Mouse (Mus musculus) E14TG2a.4 (cell line): ENCODE measurements around the gene Gm20388.
A peak's percentile ranks its signal among the peaks of the same experiment; 100 is the strongest.
"Not testable (repeated sequence)": the region's sequence is repeated elsewhere in the genome, so short reads cannot be mapped to it uniquely, and the experiment has no call there.

Experiments
- H3K27me3 ChIP-seq: 2 replicates; pipeline ENCODE4 v1.6.1; 2014; ENCODE audit warnings: low read length, control low read depth; ENCODE audit not compliant: insufficient read depth
- H3K36me3 ChIP-seq: 2 replicates; pipeline ENCODE4 v1.6.1; 2014; ENCODE audit warnings: low read length, control low read depth; ENCODE audit not compliant: insufficient read depth
- H3K4me1 ChIP-seq: replicated peaks from 2 replicates; pipeline ENCODE4 v1.6.1; 2014; ENCODE audit warnings: low read depth, low read length, control low read depth
- H3K4me3 ChIP-seq: replicated peaks from 2 replicates; pipeline ENCODE4 v1.5.1; 2014; ENCODE audit warnings: mild to moderate bottlenecking, low read length
- H3K9me3 ChIP-seq: 2 replicates; pipeline ENCODE4 v1.6.1; 2014; ENCODE audit warnings: low read length, control low read depth
- CTCF ChIP-seq: conservative IDR thresholded peaks from 2 replicates; pipeline ENCODE4 v1.5.1; 2014; ENCODE audit warnings: low read length
- NANOG ChIP-seq: IDR thresholded peaks from 2 replicates; pipeline ENCODE4 v1.6.1; 2014; ENCODE audit warnings: borderline replicate concordance, low read length, mixed read lengths
- POU5F1 ChIP-seq: IDR thresholded peaks from 2 replicates; pipeline ENCODE4 v1.6.1; 2014; ENCODE audit warnings: low read length, borderline replicate concordance

Gm20388 gene

DNA sequence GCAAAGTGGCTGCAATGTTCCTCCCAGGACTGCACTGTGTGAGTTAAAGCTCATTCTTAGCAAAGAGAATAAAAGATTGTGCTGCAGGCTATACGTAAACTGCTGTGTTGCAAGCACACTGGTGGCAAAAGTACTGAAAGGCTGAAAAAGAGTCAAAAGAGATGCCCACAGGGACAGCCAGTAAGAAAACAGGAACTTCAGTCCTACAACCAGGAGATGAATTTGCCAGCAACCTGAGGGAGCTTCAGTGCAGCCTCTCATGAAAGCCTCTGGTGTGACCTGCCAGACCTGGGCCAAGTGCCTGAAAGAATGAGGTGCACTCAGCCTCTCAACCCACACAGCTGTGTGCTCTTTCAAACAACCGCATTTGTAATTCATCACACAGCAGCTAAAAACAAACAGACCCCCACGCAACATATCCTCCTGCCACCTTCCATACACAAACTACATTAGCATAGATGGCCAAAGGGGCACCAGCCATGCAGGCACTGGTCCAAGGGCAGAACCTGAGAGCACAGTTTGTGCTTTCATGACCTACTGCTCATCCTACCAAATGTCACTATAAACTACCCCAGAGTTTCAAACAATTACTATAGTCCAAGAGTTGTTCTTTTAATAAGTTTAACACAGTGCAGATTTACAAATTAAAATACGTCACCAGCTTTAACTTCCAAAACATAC is 3108.0 kb downstream of the Gm20388 start:
- no peak overlapping the region for H3K4me3 ChIP-seq
- H3K27me3 ChIP-seq = no peaks in the 10 kb centered on the region
- peaks cover 89% of the 10 kb centered on the region for H3K4me1 ChIP-seq
- peaks cover 55% of the 10 kb centered on the region for H3K36me3 ChIP-seq
- H3K9me3 ChIP-seq = no peaks in the 10 kb centered on the region
- TF ChIP-seq NANOG = no peak
- TF ChIP-seq POU5F1 = no peak
- no peak for TF ChIP-seq CTCF

DNA sequence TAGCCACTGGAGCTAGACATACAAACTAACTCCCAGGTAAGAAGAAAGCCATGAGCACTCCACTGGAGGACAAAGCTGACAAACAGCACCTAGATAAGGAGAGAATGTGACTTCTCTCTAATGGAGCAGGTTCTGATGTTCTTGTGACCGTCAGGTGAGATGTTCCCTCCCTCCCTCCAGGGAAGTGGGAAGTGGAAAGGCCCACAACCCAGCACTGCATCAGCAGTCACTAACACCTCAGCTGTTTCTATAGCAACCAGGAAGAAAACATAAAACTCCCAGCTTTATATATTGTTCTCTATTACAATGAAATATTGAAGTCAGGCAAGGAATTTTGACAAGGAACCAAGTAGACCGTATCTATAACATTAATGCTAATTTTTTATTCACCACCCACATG is 3109.4 kb downstream of the Gm20388 start:
- Histone ChIP-seq H3K4me3 (no peak overlapping the region), H3K36me3 (peaks cover 46% of the 10 kb centered on the region), H3K9me3 (no peaks in the 10 kb centered on the region), H3K4me1 (peaks cover 86% of the 10 kb centered on the region), H3K27me3 (no peaks in the 10 kb centered on the region)
- TF ChIP-seq NANOG = no peak
- no peak for TF ChIP-seq CTCF
- no peak for TF ChIP-seq POU5F1

- TF ChIP-seq CTCF = no peak
- no peak for TF ChIP-seq POU5F1
- TF ChIP-seq NANOG = no peak
- peaks cover 86% of the 10 kb centered on the region for H3K4me1 ChIP-seq
- H3K4me3 ChIP-seq = peak overlapping the region; percentile 3; the same call in 1 of the 2 replicates
- H3K36me3 ChIP-seq = peaks cover 38% of the 10 kb centered on the region
- H3K9me3 ChIP-seq = no peaks in the 10 kb centered on the region
- no peaks in the 10 kb centered on the region for H3K27me3 ChIP-seq
Observed at GRCm38 (mm10) chr8:123020859-123021258, 3110.2 kb downstream of the Gm20388 start.

DNA sequence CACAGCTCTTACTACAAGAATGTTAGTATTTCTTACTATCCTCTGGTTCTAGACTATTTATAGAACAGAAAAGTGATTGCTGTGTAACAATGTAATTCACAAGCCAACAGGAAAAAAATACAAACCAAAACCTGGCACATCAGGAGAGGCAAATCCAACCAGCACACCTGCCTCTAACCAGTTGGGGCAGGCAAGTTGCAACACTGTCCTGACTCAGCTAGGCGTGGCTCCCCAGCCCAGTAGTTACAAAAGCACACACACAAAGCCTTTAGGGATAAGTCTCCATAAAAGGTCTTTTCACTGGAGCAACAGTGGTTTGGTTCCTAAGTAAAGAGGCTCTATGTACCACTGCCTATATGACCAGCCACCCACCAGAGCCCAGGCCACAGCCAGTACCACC is 3110.6 kb downstream of the Gm20388 start:
- Histone ChIP-seq H3K4me1 (peaks cover 86% of the 10 kb centered on the region), H3K27me3 (no peaks in the 10 kb centered on the region), H3K4me3 (no peak overlapping the region), H3K36me3 (peaks cover 34% of the 10 kb centered on the region), H3K9me3 (no peaks in the 10 kb centered on the region)
- TF ChIP-seq CTCF (no peak), NANOG (no peak), POU5F1 (no peak)

- H3K4me3 ChIP-seq = no peak overlapping the region
- peaks cover 20% of the 10 kb centered on the region for H3K36me3 ChIP-seq
- no peaks in the 10 kb centered on the region for H3K27me3 ChIP-seq
- peaks cover 86% of the 10 kb centered on the region for H3K4me1 ChIP-seq
- TF ChIP-seq CTCF (no peak), NANOG (no peak), POU5F1 (no peak)
- H3K9me3 ChIP-seq = no peaks in the 10 kb centered on the region
Observed at GRCm38 (mm10) chr8:123022727-123023126, 3112.1 kb downstream of the Gm20388 start.

GRCm38 (mm10) chr8:123024226-123024625 is 3113.6 kb downstream of the Gm20388 start:
- TF ChIP-seq POU5F1 (no peak), CTCF (no peak), NANOG (no peak)
- no peaks in the 10 kb centered on the region for H3K27me3 ChIP-seq
- no peaks in the 10 kb centered on the region for H3K9me3 ChIP-seq
- H3K4me3 ChIP-seq = no peak overlapping the region
- peaks cover 86% of the 10 kb centered on the region for H3K4me1 ChIP-seq
- H3K36me3 ChIP-seq = peaks cover 25% of the 10 kb centered on the region

DNA sequence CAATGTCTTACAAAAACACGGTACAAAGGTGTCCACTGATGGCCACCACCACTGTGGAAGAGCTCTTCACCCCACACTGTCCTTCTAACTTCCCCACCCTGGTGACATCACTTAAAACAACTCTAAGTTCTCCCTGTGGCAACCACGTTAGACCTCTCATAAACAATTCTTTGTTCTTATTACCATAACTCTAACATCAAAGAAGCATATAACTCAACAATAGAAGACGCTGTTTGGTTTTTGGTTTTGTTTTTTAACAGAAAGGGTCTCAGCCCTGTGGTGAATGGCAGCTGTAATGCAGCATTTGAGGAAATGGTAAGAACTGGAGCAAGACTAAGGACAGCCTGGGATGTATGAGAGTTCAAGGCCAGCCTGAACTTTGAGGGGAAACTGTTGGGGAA is 3115.3 kb downstream of the Gm20388 start:
- Histone ChIP-seq H3K9me3 (no peaks in the 10 kb centered on the region), H3K36me3 (peaks cover 31% of the 10 kb centered on the region), H3K27me3 (no peaks in the 10 kb centered on the region), H3K4me3 (no peak overlapping the region), H3K4me1 (peaks cover 86% of the 10 kb centered on the region)
- TF ChIP-seq CTCF (no peak), NANOG (no peak), POU5F1 (no peak)

GRCm38 (mm10) chr8:123027786-123028185 is 3117.1 kb downstream of the Gm20388 start:
- Histone ChIP-seq H3K27me3 (no peaks in the 10 kb centered on the region), H3K4me1 (peaks cover 86% of the 10 kb centered on the region), H3K36me3 (peaks cover 40% of the 10 kb centered on the region), H3K9me3 (no peaks in the 10 kb centered on the region), H3K4me3 (no peak overlapping the region)
- no peak for TF ChIP-seq POU5F1
- no peak for TF ChIP-seq CTCF

DNA sequence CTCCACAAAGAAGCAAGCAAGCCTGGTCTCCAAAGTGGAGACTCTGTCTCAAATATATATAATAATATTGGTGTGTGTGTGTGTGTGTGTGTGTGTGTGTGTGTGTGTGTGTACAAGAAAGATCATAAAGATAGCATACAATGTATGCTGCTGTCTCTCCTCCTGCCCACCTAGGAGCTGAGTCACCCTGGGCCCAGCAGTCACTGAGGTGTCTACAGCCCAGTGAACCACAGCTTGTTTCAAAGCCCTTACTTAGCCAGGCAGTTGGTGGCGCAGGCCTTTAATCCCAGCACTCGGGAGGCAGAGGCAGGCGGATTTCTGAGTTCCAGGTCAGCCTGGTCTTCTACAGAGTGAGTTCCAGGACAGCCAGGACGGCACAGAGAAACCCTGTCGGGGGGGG is 3119.4 kb downstream of the Gm20388 start:
- Histone ChIP-seq H3K4me1 (peaks cover 97% of the 10 kb centered on the region), H3K36me3 (peaks cover 35% of the 10 kb centered on the region)
- not testable (repeated sequence) for H3K9me3 ChIP-seq, H3K27me3 ChIP-seq, H3K4me3 ChIP-seq
